ENCODE assay signal across 15 mouse cellular contexts in genomic region chr8:114636376-114636775, GRCm38 (mm10).
"Had no signal": no experiment of that assay in that cellular context is flagged by ENCODE, and none has a peak within 500 bp of the region (broad histone marks: within the 10 kb centered on the region; RNA-seq: fewer than 3 reads in every experiment).

No protein-coding gene starts in this region.

- H3K36me3 ChIP-seq: neural tube, embryonic 13.5 days; neural tube, embryonic 15.5 days; stomach, embryonic 15.5 days had no signal

- H3K9me3 ChIP-seq: neural tube, embryonic 13.5 days; neural tube, embryonic 15.5 days; stomach, embryonic 15.5 days had no signal

- H3K27me3 ChIP-seq: neural tube, embryonic 13.5 days; neural tube, embryonic 15.5 days; stomach, embryonic 15.5 days had no signal

- H3K9ac ChIP-seq: neural tube, embryonic 13.5 days; neural tube, embryonic 15.5 days; stomach, embryonic 15.5 days had no signal

- H3K4me3 ChIP-seq: neural tube, embryonic 13.5 days; neural tube, embryonic 15.5 days; stomach, embryonic 15.5 days had no signal

- H3K4me2 ChIP-seq: neural tube, embryonic 13.5 days; neural tube, embryonic 15.5 days; stomach, embryonic 15.5 days had no signal

- DNase-seq: retina, postnatal 1 day; right cerebral cortex, adult 18-20 months; right cerebral cortex, postnatal 14 days; right cerebral cortex, postnatal 25 days; right cerebral cortex, postnatal 4 days; spleen, adult 18-20 months; thymus, adult 2 months; thymus, postnatal 14 days; thymus, postnatal 25 days; thymus, postnatal 36 days; thymus, postnatal 4 days had no signal

- H3K27ac ChIP-seq: neural tube, embryonic 13.5 days; neural tube, embryonic 15.5 days; stomach, embryonic 15.5 days; stomach, postnatal 0 days had no signal

- H3K4me1 ChIP-seq: neural tube, embryonic 13.5 days; neural tube, embryonic 15.5 days; stomach, embryonic 15.5 days had no signal
